Comparison of ENCODE assay signal across 10 mouse cellular contexts in the genomic region with DNA sequence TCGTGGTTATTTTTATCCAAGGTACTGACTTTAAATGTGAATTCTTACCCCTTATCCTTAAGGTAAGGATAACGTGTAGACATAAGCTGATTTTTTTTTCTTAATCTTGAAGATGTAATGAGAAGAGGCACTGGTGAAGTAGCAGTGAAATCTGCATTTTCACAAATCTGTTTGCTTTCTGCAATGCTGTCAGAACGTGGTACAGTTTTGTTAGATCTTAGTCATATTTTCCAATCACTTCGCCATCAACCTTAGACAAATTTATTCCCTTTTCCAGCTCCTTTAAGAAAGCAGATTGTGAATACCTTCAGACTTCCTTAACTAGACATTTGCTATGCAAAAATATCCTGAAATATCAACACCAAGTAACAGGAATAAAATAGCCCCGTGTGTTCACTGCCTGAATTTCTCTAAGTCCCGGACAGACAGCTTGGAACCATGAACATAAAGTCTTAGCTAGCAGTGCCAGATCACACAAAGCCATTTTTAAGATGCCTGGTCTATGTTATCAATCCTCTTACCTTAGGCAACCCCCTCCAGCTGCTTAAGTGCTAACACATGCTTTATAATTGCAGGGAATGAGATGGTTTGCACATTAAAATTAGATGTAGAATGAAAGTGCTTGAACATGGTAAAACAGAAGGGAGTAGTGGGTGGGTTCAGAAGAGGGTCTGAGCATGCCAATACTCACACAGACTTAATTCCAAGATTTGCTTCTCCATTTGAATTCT.
DNase-seq lines count a peak whose midpoint lies in the region; ATAC-seq and TF ChIP-seq lines count a peak whose summit lies in the region.
"Had no signal": no experiment of that assay in that cellular context is flagged by ENCODE, and none has a peak within 500 bp of the region (broad histone marks: within the 10 kb centered on the region; RNA-seq: fewer than 3 reads in every experiment).

No protein-coding gene starts in this region.

- no peak for DNase-seq in midbrain, embryonic 11.5 days (ENCODE audit: low spot score, missing footprints)
- peak; percentile 12 for DNase-seq in embryo, embryonic 9.5 days (ENCODE audit: extremely low spot score)
- DNase-seq in forebrain, embryonic 14.5 days (ENCODE audit: low spot score): peak; percentile 31
- peak; percentile 42 for DNase-seq in limb, embryonic 14.5 days (ENCODE audit: low spot score)
- no peak for DNase-seq in lung, postnatal 10 days
- no peak for DNase-seq in ovary, postnatal 10 days (ENCODE audit: low spot score)
- DNase-seq: kidney, postnatal 25 days; lung, adult 2 months had no signal

- H3K36me3 ChIP-seq in midbrain, embryonic 12.5 days: peaks cover 4% of the 10 kb centered on the region; the same call in 1 of the 2 replicates
- no peaks in the 10 kb centered on the region for H3K36me3 ChIP-seq in midbrain, embryonic 11.5 days (ENCODE audit: control insufficient read depth, insufficient read depth, low read length)
- no peaks in the 10 kb centered on the region for H3K36me3 ChIP-seq in forebrain, embryonic 14.5 days (ENCODE audit: control insufficient read depth, insufficient read depth, low read length)
- H3K36me3 ChIP-seq in limb, embryonic 14.5 days (ENCODE audit: control insufficient read depth, insufficient read depth, low read length): no peaks in the 10 kb centered on the region
- H3K36me3 ChIP-seq: heart, embryonic 15.5 days had no signal

- no peak overlapping the region for H3K9ac ChIP-seq in midbrain, embryonic 12.5 days (replicated peaks)
- no peak overlapping the region for H3K9ac ChIP-seq in midbrain, embryonic 11.5 days (ENCODE audit: low read length)
- no peak overlapping the region for H3K9ac ChIP-seq in forebrain, embryonic 14.5 days (ENCODE audit: low read length)
- H3K9ac ChIP-seq in limb, embryonic 14.5 days (ENCODE audit: low read depth, low read length, severe bottlenecking): no peak overlapping the region
- H3K9ac ChIP-seq: heart, embryonic 15.5 days had no signal

- TF ChIP-seq POLR2A in limb, embryonic 14.5 days (IDR thresholded peaks at IDR 0.05; ENCODE audit: borderline replicate concordance, extremely low read depth, insufficient read depth, insufficient read length): no peak

- H3K27ac ChIP-seq in midbrain, embryonic 12.5 days (replicated peaks): 0 out of 2 replicates have a peak overlapping the region, but pooled peaks have one; percentile 6
- no peak overlapping the region for H3K27ac ChIP-seq in midbrain, embryonic 11.5 days (ENCODE audit: low read depth, low read length)
- H3K27ac ChIP-seq in forebrain, embryonic 14.5 days (ENCODE audit: low read depth, low read length): no peak overlapping the region; the same call in 1 of the 2 replicates
- peak overlapping the region; percentile 40 for H3K27ac ChIP-seq in limb, embryonic 14.5 days (replicated peaks; ENCODE audit: low read depth, low read length)
- H3K27ac ChIP-seq: heart, embryonic 15.5 days had no signal

- H3K4me3 ChIP-seq in midbrain, embryonic 12.5 days: no peak overlapping the region
- no peak overlapping the region for H3K4me3 ChIP-seq in midbrain, embryonic 11.5 days (ENCODE audit: low read depth, low read length)
- no peak overlapping the region for H3K4me3 ChIP-seq in forebrain, embryonic 14.5 days (ENCODE audit: low read depth, low read length)
- no peak overlapping the region for H3K4me3 ChIP-seq in limb, embryonic 14.5 days (replicated peaks; ENCODE audit: low read length)
- H3K4me3 ChIP-seq: heart, embryonic 15.5 days had no signal

- no peaks in the 10 kb centered on the region for H3K9me3 ChIP-seq in midbrain, embryonic 12.5 days
- H3K9me3 ChIP-seq in midbrain, embryonic 11.5 days (ENCODE audit: control insufficient read depth, low read length): no peaks in the 10 kb centered on the region
- no peaks in the 10 kb centered on the region for H3K9me3 ChIP-seq in forebrain, embryonic 14.5 days (replicated peaks; ENCODE audit: control insufficient read depth, low read length)
- no peaks in the 10 kb centered on the region for H3K9me3 ChIP-seq in limb, embryonic 14.5 days (ENCODE audit: control insufficient read depth, low read length)
- H3K9me3 ChIP-seq: heart, embryonic 15.5 days had no signal

- 85% methylated on average over 6 of the region's 6 CpGs for WGBS in midbrain, embryonic 12.5 days
- WGBS in midbrain, embryonic 11.5 days: 84% methylated on average over 6 of the region's 6 CpGs
- 80% methylated on average over 6 of the region's 6 CpGs for WGBS in forebrain, embryonic 14.5 days
- 21% methylated on average over 6 of the region's 6 CpGs for WGBS in limb, embryonic 14.5 days

- no peak for ATAC-seq in midbrain, embryonic 12.5 days (ENCODE audit: low FRiP score, low read depth)
- ATAC-seq in midbrain, embryonic 11.5 days (ENCODE audit: low FRiP score): no peak
- no peak; the same call in 1 of the 2 replicates for ATAC-seq in forebrain, embryonic 14.5 days
- ATAC-seq in limb, embryonic 14.5 days (ENCODE audit: low FRiP score, low read depth): peak; percentile 71; the same call in 1 of the 2 replicates

- no peaks in the 10 kb centered on the region for H3K4me1 ChIP-seq in midbrain, embryonic 12.5 days
- no peaks in the 10 kb centered on the region for H3K4me1 ChIP-seq in midbrain, embryonic 11.5 days (ENCODE audit: control insufficient read depth, insufficient read depth, low read length)
- H3K4me1 ChIP-seq in forebrain, embryonic 14.5 days (ENCODE audit: control insufficient read depth, insufficient read depth, low read length): peaks cover 4% of the 10 kb centered on the region; the same call in 1 of the 2 replicates
- peaks cover 16% of the 10 kb centered on the region for H3K4me1 ChIP-seq in limb, embryonic 14.5 days (ENCODE audit: control insufficient read depth, insufficient read depth, low read length)

- H3K4me2 ChIP-seq in midbrain, embryonic 12.5 days (replicated peaks): no peak overlapping the region
- H3K4me2 ChIP-seq in midbrain, embryonic 11.5 days: no peak overlapping the region
- H3K4me2 ChIP-seq in forebrain, embryonic 14.5 days (ENCODE audit: low read length): no peak overlapping the region
- H3K4me2 ChIP-seq in limb, embryonic 14.5 days (replicated peaks; ENCODE audit: low read depth, low read length, severe bottlenecking): no peak overlapping the region
- H3K4me2 ChIP-seq: heart, embryonic 15.5 days had no signal

- no peaks in the 10 kb centered on the region for H3K27me3 ChIP-seq in midbrain, embryonic 12.5 days
- no peaks in the 10 kb centered on the region for H3K27me3 ChIP-seq in midbrain, embryonic 11.5 days (ENCODE audit: control insufficient read depth, insufficient read depth, low read length)
- H3K27me3 ChIP-seq in forebrain, embryonic 14.5 days (replicated peaks; ENCODE audit: control insufficient read depth, insufficient read depth, low read length): no peaks in the 10 kb centered on the region
- no peaks in the 10 kb centered on the region for H3K27me3 ChIP-seq in limb, embryonic 14.5 days (ENCODE audit: control insufficient read depth, insufficient read depth, low read length)
- H3K27me3 ChIP-seq: heart, embryonic 15.5 days had no signal

Comparison
In these comparisons a context has a peak if more than half of its experiments do, and no peak if none do; other contexts are left out.
1. H3K27ac ChIP-seq: peak in midbrain, embryonic 12.5 days (single experiment) and limb, embryonic 14.5 days (single experiment); none in midbrain, embryonic 11.5 days (single experiment) and forebrain, embryonic 14.5 days (single experiment).
2. DNase-seq: peak in embryo, embryonic 9.5 days (single experiment), forebrain, embryonic 14.5 days (single experiment) and limb, embryonic 14.5 days (single experiment); none in midbrain, embryonic 11.5 days (single experiment), lung, postnatal 10 days (single experiment) and ovary, postnatal 10 days (single experiment).